Mouse (Mus musculus): ENCODE measurements around the gene Pglyrp4. TPM values are rescaled to one million over a fixed set of nuclear protein-coding genes. Genes with fewer than 3 reads are reported as not detected.

Pglyrp4 gene
- not detected in 2 replicates for polyA plus RNA-seq (2015; fragmentation: Nextera tagmentation; extraction: Ambion mirVana)

GRCm38 (mm10) chr3:90726606-90727005 lies at the start of gene Pglyrp4:
Gene Pglyrp4, plus strand, starts transcription at chr3:90726906.

DNA sequence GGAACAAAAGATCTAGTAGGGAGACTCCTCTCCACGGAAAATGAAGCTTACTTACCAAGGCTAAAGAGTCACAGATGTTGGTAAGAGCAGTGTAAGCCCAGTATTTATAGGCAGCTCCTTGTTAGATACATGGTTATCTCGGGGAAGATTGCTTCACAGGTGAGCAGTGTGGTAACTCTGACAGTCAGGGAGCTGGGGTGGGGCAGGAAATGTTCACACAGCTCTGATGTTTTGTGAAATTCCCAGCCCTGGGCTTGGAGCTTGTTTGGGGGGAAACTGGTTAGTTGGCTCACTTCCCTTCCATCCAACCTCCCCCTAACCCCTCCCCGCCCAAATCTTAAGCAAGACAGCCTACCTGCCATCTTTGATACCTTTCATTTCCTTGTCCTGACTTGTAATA lies 31.1 kb upstream of the Pglyrp4 start, which contains the start of gene S100a9:
Gene S100a9 (minus strand): TSS at position 109 of the 400 bp plus-strand sequence.

DNA sequence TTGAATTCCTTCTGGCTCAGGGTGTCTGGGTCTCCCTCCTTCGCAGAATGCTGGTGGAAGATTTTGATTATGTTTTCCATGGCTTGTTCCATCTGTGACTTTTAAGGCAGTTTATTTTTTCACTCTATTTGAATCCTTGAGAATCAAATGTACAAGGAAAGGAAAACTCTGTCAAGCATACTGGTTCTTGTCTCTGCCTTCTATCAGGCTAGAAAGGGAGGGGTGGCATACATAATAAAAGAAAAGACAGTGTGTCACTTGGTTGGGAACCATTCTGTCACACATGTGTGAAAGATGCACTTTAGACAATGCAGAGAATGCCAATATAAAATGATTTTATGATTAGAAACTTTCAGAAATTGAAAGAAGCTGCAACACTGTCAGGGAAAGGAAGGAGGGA lies 51.1 kb downstream of the Pglyrp4 start, which contains the start of gene Gm5849:
Gene Gm5849 (minus strand): TSS at position 101 of the 400 bp plus-strand sequence.

Other genes with a start within 250 kb of the Pglyrp4 start
- 91.6 and 102 TPM in 2 replicates for gene Snapin, start 235.9 kb upstream of the Pglyrp4 start, polyA plus RNA-seq (2015; fragmentation: Nextera tagmentation; extraction: Ambion mirVana)
- gene Chtop, start 217.4 kb upstream of the Pglyrp4 start, polyA plus RNA-seq (2015; fragmentation: Nextera tagmentation; extraction: Ambion mirVana) = 81.7 and 90.6 TPM in 2 replicates
- gene S100a1, start 212.5 kb upstream of the Pglyrp4 start, polyA plus RNA-seq (2015; fragmentation: Nextera tagmentation; extraction: Ambion mirVana) = 796 and 865 TPM in 2 replicates
- 82.3 and 90.7 TPM in 2 replicates for gene S100a13, start 212.5 kb upstream of the Pglyrp4 start, polyA plus RNA-seq (2015; fragmentation: Nextera tagmentation; extraction: Ambion mirVana)
- gene S100a14, start 200.1 kb upstream of the Pglyrp4 start, polyA plus RNA-seq (2015; fragmentation: Nextera tagmentation; extraction: Ambion mirVana) = 161 and 184 TPM in 2 replicates
- gene S100a16, start 189.7 kb upstream of the Pglyrp4 start, polyA plus RNA-seq (2015; fragmentation: Nextera tagmentation; extraction: Ambion mirVana) = 293 and 298 TPM in 2 replicates
- gene S100a3, start 166.3 kb upstream of the Pglyrp4 start, polyA plus RNA-seq (2015; fragmentation: Nextera tagmentation; extraction: Ambion mirVana) = 2.5 and 2.6 TPM in 2 replicates
- gene S100a2, start 136.7 kb upstream of the Pglyrp4 start, polyA plus RNA-seq (2015; fragmentation: Nextera tagmentation; extraction: Ambion mirVana) = 0.88 TPM in 1 of 2 replicates, not detected in the other
- not detected in 2 replicates for gene Gm42674, start 125.0 kb upstream of the Pglyrp4 start, polyA plus RNA-seq (2015; fragmentation: Nextera tagmentation; extraction: Ambion mirVana)
- 45.1 and 83.2 TPM in 2 replicates for gene S100a4, start 123.1 kb upstream of the Pglyrp4 start, polyA plus RNA-seq (2015; fragmentation: Nextera tagmentation; extraction: Ambion mirVana)
- 1.4 and 1.6 TPM in 2 replicates for gene S100a5, start 118.4 kb upstream of the Pglyrp4 start, polyA plus RNA-seq (2015; fragmentation: Nextera tagmentation; extraction: Ambion mirVana)
- 4,303 and 4,617 TPM in 2 replicates for gene S100a6, start 114.0 kb upstream of the Pglyrp4 start, polyA plus RNA-seq (2015; fragmentation: Nextera tagmentation; extraction: Ambion mirVana)
- 0.12 and 0.25 TPM in 2 replicates for gene S100a7a, start 72.9 kb upstream of the Pglyrp4 start, polyA plus RNA-seq (2015; fragmentation: Nextera tagmentation; extraction: Ambion mirVana)
- 21.3 and 232 TPM in 2 replicates for gene S100a8, start 57.9 kb upstream of the Pglyrp4 start, polyA plus RNA-seq (2015; fragmentation: Nextera tagmentation; extraction: Ambion mirVana)
- 10.1 and 121 TPM in 2 replicates for gene S100a9, start 31.2 kb upstream of the Pglyrp4 start, polyA plus RNA-seq (2015; fragmentation: Nextera tagmentation; extraction: Ambion mirVana)
- gene Gm5849, start 51.0 kb downstream of the Pglyrp4 start, polyA plus RNA-seq (2015; fragmentation: Nextera tagmentation; extraction: Ambion mirVana) = not detected in 2 replicates